Mouse (Mus musculus) MEL (cell line): Measurements from ENCODE around the gene Dph7. TPM values are rescaled to one million over a fixed set of nuclear protein-coding genes. Genes with fewer than 3 reads are reported as not detected.

Source experiments
- DNase-seq: peaks from one replicate; pipeline ENCODE4 v3.0.0; 2011; ENCODE audit warnings: low read depth, low spot score
- H3K27ac ChIP-seq: 2 replicates; pipeline ENCODE4 v1.5.1; 2012; ENCODE audit warnings: low read depth, mild to moderate bottlenecking, control low read depth, low read length, moderate library complexity; ENCODE audit not compliant: control insufficient read depth
- H3K27me3 ChIP-seq, 2 experiments: fragments of 150-350 bp in 1 of 2; sonication (generic) in 1 of 2; 2 replicates each; pipeline ENCODE4 v1.6.1; 2012; ENCODE audit warnings: low read length in 2 of 2, mild to moderate bottlenecking in 2 of 2, improper control_type of control experiment in 1 of 2, moderate library complexity in 1 of 2; ENCODE audit not compliant: insufficient read depth in 2 of 2, control insufficient read depth in 1 of 2
- H3K36me3 ChIP-seq, 2 experiments: 2 replicates each; pipeline ENCODE4 v1.6.1; 2012 to 2014; ENCODE audit warnings: low read length in 2 of 2, improper control_type of control experiment in 1 of 2, inconsistent platforms in 1 of 2, mild to moderate bottlenecking in 1 of 2; ENCODE audit not compliant: insufficient read depth in 2 of 2, control insufficient read depth in 1 of 2
- H3K4me1 ChIP-seq, 2 experiments: fragments of 150-350 bp in 1 of 2; sonication (generic) in 1 of 2; 2 replicates each; pipeline ENCODE4 v1.6.1; 2012; ENCODE audit warnings: low read length in 2 of 2, improper control_type of control experiment in 1 of 2, mild to moderate bottlenecking in 1 of 2; ENCODE audit not compliant: insufficient read depth in 2 of 2, control insufficient read depth in 1 of 2
- H3K4me3 ChIP-seq, 2 experiments: fragments of 150-350 bp in 1 of 2; sonication (generic) in 1 of 2; 2 replicates each; pipeline ENCODE4 v1.5.1; 2012; ENCODE audit warnings: low read depth in 2 of 2, low read length in 2 of 2, mild to moderate bottlenecking in 2 of 2, moderate library complexity in 2 of 2, control low read depth in 1 of 2, improper control_type of control experiment in 1 of 2; ENCODE audit not compliant: control insufficient read depth in 1 of 2, insufficient read depth in 1 of 2
- H3K79me2 ChIP-seq: 2 replicates; pipeline ENCODE4 v1.6.1; 2012; ENCODE audit warnings: mild to moderate bottlenecking, low read length, moderate library complexity; ENCODE audit not compliant: control insufficient read depth, poor library complexity, insufficient read depth
- H3K9ac ChIP-seq: 2 replicates; pipeline ENCODE4 v1.6.1; 2012; ENCODE audit warnings: low read depth, mild to moderate bottlenecking, control low read depth, low read length, moderate library complexity; ENCODE audit not compliant: control insufficient read depth, poor library complexity, severe bottlenecking
- H3K9me3 ChIP-seq: fragments of 150-350 bp; sonication (generic); replicated peaks from 2 replicates; pipeline ENCODE4 v1.6.1; 2012; ENCODE audit warnings: mild to moderate bottlenecking, low read length, improper control_type of control experiment, moderate library complexity; ENCODE audit not compliant: insufficient read depth
- BHLHE40 ChIP-seq: IDR thresholded peaks from 2 replicates; pipeline ENCODE4 v1.6.1; 2012; ENCODE audit warnings: low read depth, mild to moderate bottlenecking, inconsistent platforms, low read length, improper control_type of control experiment, borderline replicate concordance
- CHD1 ChIP-seq: IDR thresholded peaks from 2 replicates; pipeline ENCODE4 v1.6.1; 2012; ENCODE audit warnings: low read depth, mild to moderate bottlenecking, inconsistent platforms, low read length, improper control_type of control experiment
- CHD2 ChIP-seq: IDR thresholded peaks from 2 replicates; pipeline ENCODE4 v1.6.1; 2011; ENCODE audit warnings: low read length, improper control_type of control experiment
- CTCF ChIP-seq, 3 experiments: IDR thresholded peaks in 2 of 3; conservative IDR thresholded peaks in 1 of 3; 2 replicates each; pipeline ENCODE4 v1.5.1; 2011 to 2012; ENCODE audit warnings: low read length in 3 of 3, low read depth in 2 of 3, mild to moderate bottlenecking in 2 of 3, improper control_type of control experiment in 1 of 3, inconsistent platforms in 1 of 3, mixed read lengths in 1 of 3, moderate library complexity in 1 of 3; ENCODE audit not compliant: control insufficient read depth in 1 of 3, insufficient read depth in 1 of 3, poor library complexity in 1 of 3, severe bottlenecking in 1 of 3
- E2F4 ChIP-seq: IDR thresholded peaks from 2 replicates; pipeline ENCODE4 v1.6.1; 2011; ENCODE audit warnings: low read depth, low read length, improper control_type of control experiment, borderline replicate concordance
- ELF1 ChIP-seq: IDR thresholded peaks from 2 replicates; pipeline ENCODE4 v1.6.1; 2014; ENCODE audit warnings: low read depth, mild to moderate bottlenecking, inconsistent platforms, low read length, improper control_type of control experiment, moderate library complexity
- EP300 ChIP-seq, 2 experiments: IDR thresholded peaks; 2 replicates each; pipeline ENCODE4 v1.6.1; 2011; ENCODE audit warnings: improper control_type of control experiment in 2 of 2, low read length in 2 of 2, low read depth in 1 of 2, mild to moderate bottlenecking in 1 of 2
- ETS1 ChIP-seq: IDR thresholded peaks from 2 replicates; pipeline ENCODE4 v1.6.1; 2012; ENCODE audit warnings: low read depth, mild to moderate bottlenecking, inconsistent platforms, low read length, improper control_type of control experiment, moderate library complexity
- GABPA ChIP-seq: IDR thresholded peaks from 2 replicates; pipeline ENCODE4 v1.6.1; 2012; ENCODE audit warnings: low read depth, mild to moderate bottlenecking, inconsistent platforms, low read length, improper control_type of control experiment, moderate library complexity
- GATA1 ChIP-seq: IDR thresholded peaks from 2 replicates; pipeline ENCODE4 v1.6.1; 2011; ENCODE audit warnings: low read depth, low read length, improper control_type of control experiment
- HCFC1 ChIP-seq: IDR thresholded peaks from 2 replicates; pipeline ENCODE4 v1.6.1; 2012; ENCODE audit warnings: low read depth, mild to moderate bottlenecking, inconsistent platforms, low read length, improper control_type of control experiment, moderate library complexity
- JUND ChIP-seq: IDR thresholded peaks from 2 replicates; pipeline ENCODE4 v1.6.1; 2011; ENCODE audit warnings: low read depth, mild to moderate bottlenecking, improper control_type of control experiment, low read length
- KAT2A ChIP-seq: conservative IDR thresholded peaks from 2 replicates; pipeline ENCODE4 v1.6.1; 2012; ENCODE audit warnings: low read depth, low read length, improper control_type of control experiment, inconsistent platforms
- MAFK ChIP-seq: IDR thresholded peaks from 2 replicates; pipeline ENCODE4 v1.6.1; 2011; ENCODE audit warnings: low read depth, mild to moderate bottlenecking, low read length, improper control_type of control experiment, borderline replicate concordance
- MAX ChIP-seq: IDR thresholded peaks from 2 replicates; pipeline ENCODE4 v1.6.1; 2011; ENCODE audit warnings: low read length, improper control_type of control experiment
- MAZ ChIP-seq: IDR thresholded peaks from 2 replicates; pipeline ENCODE4 v1.6.1; 2012; ENCODE audit warnings: low read depth, mild to moderate bottlenecking, inconsistent platforms, low read length, improper control_type of control experiment
- MEF2A ChIP-seq: IDR thresholded peaks from 2 replicates; pipeline ENCODE4 v1.6.1; 2014; ENCODE audit warnings: low read depth, mild to moderate bottlenecking, inconsistent platforms, low read length, improper control_type of control experiment; ENCODE audit not compliant: poor library complexity, insufficient replicate concordance, severe bottlenecking; ENCODE audit errors: extremely low read depth
- MXI1 ChIP-seq: IDR thresholded peaks from 2 replicates; pipeline ENCODE4 v1.6.1; 2011; ENCODE audit warnings: mild to moderate bottlenecking, low read depth, low read length, improper control_type of control experiment
- MYB ChIP-seq: IDR thresholded peaks from 2 replicates; pipeline ENCODE4 v1.6.1; 2011; ENCODE audit warnings: mild to moderate bottlenecking, low read depth, low read length, improper control_type of control experiment
- MYC ChIP-seq: IDR thresholded peaks from 2 replicates; pipeline ENCODE4 v1.6.1; 2011; ENCODE audit warnings: low read depth, mild to moderate bottlenecking, low read length, improper control_type of control experiment, moderate library complexity
- NELFE ChIP-seq: IDR thresholded peaks from 2 replicates; pipeline ENCODE4 v1.6.1; 2011; ENCODE audit warnings: low read depth, low read length, improper control_type of control experiment
- NRF1 ChIP-seq: IDR thresholded peaks from 2 replicates; pipeline ENCODE4 v1.6.1; 2014; ENCODE audit warnings: low read depth, mild to moderate bottlenecking, inconsistent platforms, low read length, improper control_type of control experiment, moderate library complexity; ENCODE audit not compliant: poor library complexity, insufficient read depth, severe bottlenecking
- POLR2AphosphoS2 ChIP-seq: IDR thresholded peaks from 2 replicates; pipeline ENCODE4 v1.6.1; 2011; ENCODE audit warnings: low read length, improper control_type of control experiment
- POLR2AphosphoS5 ChIP-seq: IDR thresholded peaks from 2 replicates; pipeline ENCODE4 v1.6.1; 2012; ENCODE audit warnings: low read depth, borderline replicate concordance, mild to moderate bottlenecking, inconsistent platforms, low read length, moderate library complexity, mixed read lengths
- RAD21 ChIP-seq: IDR thresholded peaks from 2 replicates; pipeline ENCODE4 v1.6.1; 2011; ENCODE audit warnings: mild to moderate bottlenecking, low read depth, low read length, improper control_type of control experiment
- RCOR1 ChIP-seq: IDR thresholded peaks from 2 replicates; pipeline ENCODE4 v1.6.1; 2012; ENCODE audit warnings: low read depth, mild to moderate bottlenecking, inconsistent platforms, low read length, improper control_type of control experiment
- SIN3A ChIP-seq: IDR thresholded peaks from 2 replicates; pipeline ENCODE4 v1.6.1; 2012; ENCODE audit warnings: low read length, improper control_type of control experiment, inconsistent platforms
- TAL1 ChIP-seq: IDR thresholded peaks from 2 replicates; pipeline ENCODE4 v1.6.1; 2012; ENCODE audit warnings: mild to moderate bottlenecking, inconsistent platforms, low read length, moderate library complexity, mixed read lengths
- TBP ChIP-seq: IDR thresholded peaks from 2 replicates; pipeline ENCODE4 v1.8.0; 2011; ENCODE audit warnings: low read depth, low read length, improper control_type of control experiment
- TCF12 ChIP-seq: IDR thresholded peaks from 2 replicates; pipeline ENCODE4 v1.6.1; 2014; ENCODE audit warnings: low read depth, mild to moderate bottlenecking, inconsistent platforms, low read length, improper control_type of control experiment, moderate library complexity
- UBTF ChIP-seq: IDR thresholded peaks from 2 replicates; pipeline ENCODE4 v1.6.1; 2012; ENCODE audit warnings: low read depth, mild to moderate bottlenecking, inconsistent platforms, low read length, improper control_type of control experiment, moderate library complexity, borderline replicate concordance; ENCODE audit not compliant: insufficient read depth
- USF2 ChIP-seq, 2 experiments: IDR thresholded peaks; 2 replicates each; pipeline ENCODE4 v1.6.1; 2011 to 2012; ENCODE audit warnings: improper control_type of control experiment in 2 of 2, low read length in 2 of 2, borderline replicate concordance in 1 of 2, inconsistent platforms in 1 of 2, low read depth in 1 of 2, mild to moderate bottlenecking in 1 of 2; ENCODE audit not compliant: insufficient read depth in 1 of 2
- ZKSCAN1 ChIP-seq: IDR thresholded peaks from 2 replicates; pipeline ENCODE4 v1.6.1; 2012; ENCODE audit warnings: low read depth, mild to moderate bottlenecking, inconsistent platforms, low read length, improper control_type of control experiment, moderate library complexity
- ZMIZ1 ChIP-seq: IDR thresholded peaks from 2 replicates; pipeline ENCODE4 v1.6.1; 2012; ENCODE audit warnings: low read depth, mild to moderate bottlenecking, inconsistent platforms, low read length, improper control_type of control experiment, moderate library complexity
- ZNF384 ChIP-seq: IDR thresholded peaks from 2 replicates; pipeline ENCODE4 v1.6.1; 2012; ENCODE audit warnings: low read depth, mild to moderate bottlenecking, inconsistent platforms, low read length, improper control_type of control experiment
- polyA plus RNA-seq, 2 experiments: library from polyadenylated mRNA; stranded (reverse) in 1 of 2; unstranded in 1 of 2; fragments of >175 nt in 1 of 2; fragments of >200 nt in 1 of 2; gene quantifications; 2 replicates each; pipeline versions ENCODE4 v1.2.1 to v1.2.4; 2012; ENCODE audit warnings: low replicate concordance in 2 of 2, low read depth in 1 of 2; ENCODE audit not compliant: insufficient read length in 2 of 2, insufficient read depth in 1 of 2, missing spikeins in 1 of 2
- total RNA-seq: library from RNA; depleted of rRNA; stranded (reverse); fragments of 300-350 nt; gene quantifications from 2 replicates; pipeline ENCODE4 v1.2.3, GENCODE M21; 2012; rRNA removed

The Dph7 gene
- total RNA-seq (16.6 and 17.6 TPM in 2 replicates), polyA plus RNA-seq (10 to 100 TPM in 1 of 2 experiments, not detected in 1; 19.7 TPM)

- Histone ChIP-seq H3K79me2 (peaks cover 7% of the 10 kb centered on the region), H3K9ac (peak within 1 kb of the TSS; percentile 81), H3K4me3 (peak within 1 kb of the TSS; percentile 82 to 91), H3K27ac (peak within 1 kb of the TSS; percentile 26), H3K27me3 (no peaks in the 10 kb centered on the region), H3K4me1 (peaks cover 0 to 8% of the 10 kb centered on the region in 2 experiments; a peak in 1 of 4 replicates), H3K36me3 (peaks cover 4 to 12% of the 10 kb centered on the region in 2 experiments; a peak in 3 of 4 replicates), H3K9me3 (no peaks in the 10 kb centered on the region)
- DNase-seq = peak; percentile 92
- TF ChIP-seq RAD21 (no peak), MAFK (no peak), GATA1 (no peak), TAL1 (no peak), MYC (peak; percentile 76; the same call in 1 of the 2 replicates), ZMIZ1 (peak; percentile 80), ZKSCAN1 (no peak), ZNF384 (no peak), CHD1 (no peak), NELFE (peak; percentile 60), MAX (no peak; the same call in 1 of the 2 replicates), KAT2A (no peak), GABPA (no peak), JUND (no peak), POLR2AphosphoS2 (peak; percentile 99), CHD2 (no peak), ELF1 (peak; percentile 47; the same call in 1 of the 2 replicates), TCF12 (0 out of 2 replicates have a peak, but pooled peaks have one; percentile 48), NRF1 (peak; percentile 27; the same call in 1 of the 2 replicates), CTCF (IDR thresholded peaks at IDR 0.05 in 2 of 3, conservative IDR thresholded peaks at IDR 0.05 in 1 of 3; ENCODE audit: control insufficient read depth in 1 of 3, insufficient read depth in 1 of 3, low read depth in 2 of 3, low read length in 3 of 3, poor library complexity in 1 of 3, severe bottlenecking in 1 of 3) (peak; percentile 85 to 93 (median 91)), BHLHE40 (no peak), MEF2A (no peak), USF2 (IDR thresholded peaks at IDR 0.05; ENCODE audit: borderline replicate concordance in 1 of 2, insufficient read depth in 1 of 2, low read depth in 1 of 2, low read length in 2 of 2) (no peak), E2F4 (no peak), SIN3A (peak; percentile 70; the same call in 1 of the 2 replicates), ETS1 (no peak), HCFC1 (peak; percentile 83), RCOR1 (no peak), MXI1 (peak; percentile 66), MAZ (no peak), EP300 (IDR thresholded peaks at IDR 0.05; ENCODE audit: low read depth in 1 of 2, low read length in 2 of 2) (no peak), TBP (peak; percentile 80), POLR2AphosphoS5 (0 out of 2 replicates have a peak, but pooled peaks have one; percentile 82), UBTF (no peak), MYB (no peak)
These were observed at the start of gene Dph7 for GRCm38 (mm10) chr2:24962304-24963000. Dph7 (plus strand) TSS chr2:24962400.
